Mouse (Mus musculus) lung, adult 2 months (tissue): ENCODE measurements around the gene Tescl.

Source experiments
- CTCF ChIP-seq: fragments of 200-500 bp; IDR thresholded peaks from 2 replicates; pipeline ENCODE4 v1.5.1; 2011; ENCODE audit warnings: mild to moderate bottlenecking, low read length, control low read depth; ENCODE audit not compliant: insufficient read depth
- POLR2A ChIP-seq: fragments of 200-500 bp; IDR thresholded peaks from 2 replicates; pipeline ENCODE4 v1.6.1; 2011; ENCODE audit warnings: low read depth, mild to moderate bottlenecking, control low read depth, low read length, borderline replicate concordance; ENCODE audit errors: extremely low read depth

DNA sequence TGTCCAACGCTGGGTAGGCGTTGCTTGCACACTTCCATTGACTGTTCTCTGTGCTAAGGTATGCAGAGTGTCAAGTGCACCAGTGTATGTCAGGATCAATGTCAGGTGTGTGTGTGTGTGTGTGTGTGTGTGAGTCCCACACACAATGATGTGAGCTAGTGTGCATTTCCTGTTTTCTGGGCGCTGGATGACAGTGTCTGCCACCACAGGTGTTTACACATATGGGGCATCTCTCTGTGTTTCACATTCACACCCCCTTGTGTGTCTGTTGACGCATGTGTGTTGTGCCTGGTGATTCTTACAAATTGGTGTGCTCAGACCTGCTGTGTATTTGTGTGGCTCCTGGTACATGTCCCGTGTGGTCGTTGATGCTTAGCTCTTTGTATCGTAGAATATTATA lies 35.2 kb upstream of the Tescl start:
- TF ChIP-seq CTCF (no peak), POLR2A (no peak)
